Mouse (Mus musculus) MEL (cell line): ENCODE measurements at regions not wholly inside any gene's neighbourhood (a gene's known extent, or its start where the extent isn't known, plus 50 kb on each side); places are given as distances from the start of the nearest gene placed in this dataset.
"Not testable (repeated sequence)": the region's sequence is repeated elsewhere in the genome, so short reads cannot be mapped to it uniquely, and the experiment has no call there.

Experiments used
- DNase-seq: peaks from one replicate; pipeline ENCODE4 v3.0.0; 2011; ENCODE audit warnings: low read depth, low spot score
- H3K27ac ChIP-seq: 2 replicates; pipeline ENCODE4 v1.5.1; 2012; ENCODE audit warnings: low read depth, mild to moderate bottlenecking, control low read depth, low read length, moderate library complexity; ENCODE audit not compliant: control insufficient read depth
- H3K27me3 ChIP-seq, 2 experiments: fragments of 150-350 bp in 1 of 2; sonication (generic) in 1 of 2; 2 replicates each; pipeline ENCODE4 v1.6.1; 2012; ENCODE audit warnings: low read length in 2 of 2, mild to moderate bottlenecking in 2 of 2, improper control_type of control experiment in 1 of 2, moderate library complexity in 1 of 2; ENCODE audit not compliant: insufficient read depth in 2 of 2, control insufficient read depth in 1 of 2
- H3K36me3 ChIP-seq, 2 experiments: 2 replicates each; pipeline ENCODE4 v1.6.1; 2012 to 2014; ENCODE audit warnings: low read length in 2 of 2, improper control_type of control experiment in 1 of 2, inconsistent platforms in 1 of 2, mild to moderate bottlenecking in 1 of 2; ENCODE audit not compliant: insufficient read depth in 2 of 2, control insufficient read depth in 1 of 2
- H3K4me1 ChIP-seq, 2 experiments: fragments of 150-350 bp in 1 of 2; sonication (generic) in 1 of 2; 2 replicates each; pipeline ENCODE4 v1.6.1; 2012; ENCODE audit warnings: low read length in 2 of 2, improper control_type of control experiment in 1 of 2, mild to moderate bottlenecking in 1 of 2; ENCODE audit not compliant: insufficient read depth in 2 of 2, control insufficient read depth in 1 of 2
- H3K4me3 ChIP-seq, 2 experiments: fragments of 150-350 bp in 1 of 2; sonication (generic) in 1 of 2; 2 replicates each; pipeline ENCODE4 v1.5.1; 2012; ENCODE audit warnings: low read depth in 2 of 2, low read length in 2 of 2, mild to moderate bottlenecking in 2 of 2, moderate library complexity in 2 of 2, control low read depth in 1 of 2, improper control_type of control experiment in 1 of 2; ENCODE audit not compliant: control insufficient read depth in 1 of 2, insufficient read depth in 1 of 2
- H3K79me2 ChIP-seq: 2 replicates; pipeline ENCODE4 v1.6.1; 2012; ENCODE audit warnings: mild to moderate bottlenecking, low read length, moderate library complexity; ENCODE audit not compliant: control insufficient read depth, poor library complexity, insufficient read depth
- H3K9ac ChIP-seq: 2 replicates; pipeline ENCODE4 v1.6.1; 2012; ENCODE audit warnings: low read depth, mild to moderate bottlenecking, control low read depth, low read length, moderate library complexity; ENCODE audit not compliant: control insufficient read depth, poor library complexity, severe bottlenecking
- H3K9me3 ChIP-seq: fragments of 150-350 bp; sonication (generic); replicated peaks from 2 replicates; pipeline ENCODE4 v1.6.1; 2012; ENCODE audit warnings: mild to moderate bottlenecking, low read length, improper control_type of control experiment, moderate library complexity; ENCODE audit not compliant: insufficient read depth
- BHLHE40 ChIP-seq: IDR thresholded peaks from 2 replicates; pipeline ENCODE4 v1.6.1; 2012; ENCODE audit warnings: low read depth, mild to moderate bottlenecking, inconsistent platforms, low read length, improper control_type of control experiment, borderline replicate concordance
- ELF1 ChIP-seq: IDR thresholded peaks from 2 replicates; pipeline ENCODE4 v1.6.1; 2014; ENCODE audit warnings: low read depth, mild to moderate bottlenecking, inconsistent platforms, low read length, improper control_type of control experiment, moderate library complexity
- GABPA ChIP-seq: IDR thresholded peaks from 2 replicates; pipeline ENCODE4 v1.6.1; 2012; ENCODE audit warnings: low read depth, mild to moderate bottlenecking, inconsistent platforms, low read length, improper control_type of control experiment, moderate library complexity
- GATA1 ChIP-seq: IDR thresholded peaks from 2 replicates; pipeline ENCODE4 v1.6.1; 2011; ENCODE audit warnings: low read depth, low read length, improper control_type of control experiment
- KAT2A ChIP-seq: conservative IDR thresholded peaks from 2 replicates; pipeline ENCODE4 v1.6.1; 2012; ENCODE audit warnings: low read depth, low read length, improper control_type of control experiment, inconsistent platforms
- MAFK ChIP-seq: IDR thresholded peaks from 2 replicates; pipeline ENCODE4 v1.6.1; 2011; ENCODE audit warnings: low read depth, mild to moderate bottlenecking, low read length, improper control_type of control experiment, borderline replicate concordance
- MAX ChIP-seq: IDR thresholded peaks from 2 replicates; pipeline ENCODE4 v1.6.1; 2011; ENCODE audit warnings: low read length, improper control_type of control experiment
- MEF2A ChIP-seq: IDR thresholded peaks from 2 replicates; pipeline ENCODE4 v1.6.1; 2014; ENCODE audit warnings: low read depth, mild to moderate bottlenecking, inconsistent platforms, low read length, improper control_type of control experiment; ENCODE audit not compliant: poor library complexity, insufficient replicate concordance, severe bottlenecking; ENCODE audit errors: extremely low read depth
- MYB ChIP-seq: IDR thresholded peaks from 2 replicates; pipeline ENCODE4 v1.6.1; 2011; ENCODE audit warnings: mild to moderate bottlenecking, low read depth, low read length, improper control_type of control experiment
- NELFE ChIP-seq: IDR thresholded peaks from 2 replicates; pipeline ENCODE4 v1.6.1; 2011; ENCODE audit warnings: low read depth, low read length, improper control_type of control experiment
- RAD21 ChIP-seq: IDR thresholded peaks from 2 replicates; pipeline ENCODE4 v1.6.1; 2011; ENCODE audit warnings: mild to moderate bottlenecking, low read depth, low read length, improper control_type of control experiment
- RCOR1 ChIP-seq: IDR thresholded peaks from 2 replicates; pipeline ENCODE4 v1.6.1; 2012; ENCODE audit warnings: low read depth, mild to moderate bottlenecking, inconsistent platforms, low read length, improper control_type of control experiment
- SIN3A ChIP-seq: IDR thresholded peaks from 2 replicates; pipeline ENCODE4 v1.6.1; 2012; ENCODE audit warnings: low read length, improper control_type of control experiment, inconsistent platforms
- SMC3 ChIP-seq: IDR thresholded peaks from 2 replicates; pipeline ENCODE4 v1.6.1; 2011; ENCODE audit warnings: low read depth, low read length, improper control_type of control experiment
- TAL1 ChIP-seq: IDR thresholded peaks from 2 replicates; pipeline ENCODE4 v1.6.1; 2012; ENCODE audit warnings: mild to moderate bottlenecking, inconsistent platforms, low read length, moderate library complexity, mixed read lengths
- UBTF ChIP-seq: IDR thresholded peaks from 2 replicates; pipeline ENCODE4 v1.6.1; 2012; ENCODE audit warnings: low read depth, mild to moderate bottlenecking, inconsistent platforms, low read length, improper control_type of control experiment, moderate library complexity, borderline replicate concordance; ENCODE audit not compliant: insufficient read depth
- USF2 ChIP-seq, 2 experiments: IDR thresholded peaks; 2 replicates each; pipeline ENCODE4 v1.6.1; 2011 to 2012; ENCODE audit warnings: improper control_type of control experiment in 2 of 2, low read length in 2 of 2, borderline replicate concordance in 1 of 2, inconsistent platforms in 1 of 2, low read depth in 1 of 2, mild to moderate bottlenecking in 1 of 2; ENCODE audit not compliant: insufficient read depth in 1 of 2
- ZC3H11A ChIP-seq: IDR thresholded peaks from 2 replicates; pipeline ENCODE4 v1.6.1; 2012; ENCODE audit warnings: low read depth, mild to moderate bottlenecking, inconsistent platforms, low read length, improper control_type of control experiment

DNA sequence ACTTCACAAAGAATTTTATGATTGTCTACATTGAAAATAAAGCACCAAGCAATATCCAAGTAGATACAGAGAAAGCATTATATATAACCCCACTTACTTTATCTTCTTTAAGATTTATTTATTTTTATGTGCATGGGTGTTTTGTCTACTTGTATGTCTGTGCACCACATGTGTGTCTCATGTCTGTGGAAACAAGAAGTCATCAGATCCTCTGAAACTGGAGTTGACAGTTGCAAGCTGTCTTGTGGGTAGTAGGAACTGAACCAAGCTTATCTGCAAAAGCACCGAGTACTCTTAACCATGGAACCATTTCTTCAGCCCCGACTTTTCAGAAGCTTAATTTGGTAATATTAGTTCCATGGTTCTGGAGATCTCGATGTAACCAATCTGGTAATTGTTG is 151.2 kb upstream of the Tet2 start:
- Histone ChIP-seq H3K9ac (no peak overlapping the region), H3K27ac (no peak overlapping the region), H3K4me1 (no peaks in the 10 kb centered on the region), H3K36me3 (no peaks in the 10 kb centered on the region), H3K4me3 (no peak overlapping the region), H3K27me3 (no peaks in the 10 kb centered on the region; a peak in 1 of 4 replicates), H3K9me3 (no peaks in the 10 kb centered on the region), H3K79me2 (no peaks in the 10 kb centered on the region)
- no peak for DNase-seq
- TF ChIP-seq BHLHE40: no peak
- no peak for TF ChIP-seq RAD21
- TF ChIP-seq SIN3A: no peak
- no peak for TF ChIP-seq RCOR1
- TF ChIP-seq MEF2A: no peak
- TF ChIP-seq MAX: no peak
- no peak for TF ChIP-seq NELFE
- no peak for TF ChIP-seq ZC3H11A
- no peak for TF ChIP-seq ELF1
- TF ChIP-seq GATA1: no peak
- TF ChIP-seq MYB: no peak
- no peak for TF ChIP-seq USF2 (IDR thresholded peaks at IDR 0.05; ENCODE audit: borderline replicate concordance in 1 of 2, insufficient read depth in 1 of 2, low read depth in 1 of 2, low read length in 2 of 2)
- no peak for TF ChIP-seq SMC3
- no peak for TF ChIP-seq UBTF
- no peak for TF ChIP-seq KAT2A
- TF ChIP-seq TAL1: no peak
- TF ChIP-seq MAFK: no peak
- no peak for TF ChIP-seq GABPA

GRCm38 (mm10) chr3:133704849-133705248 is 159.9 kb upstream of the Tet2 start:
- H3K9ac ChIP-seq, H3K4me3 ChIP-seq, DNase-seq, H3K9me3 ChIP-seq, H3K79me2 ChIP-seq, H3K4me1 ChIP-seq, H3K27me3 ChIP-seq, H3K36me3 ChIP-seq, H3K27ac ChIP-seq: not testable (repeated sequence)
